Mouse (Mus musculus): ENCODE data around the gene Akap8l.

Gene Akap8l

DNA sequence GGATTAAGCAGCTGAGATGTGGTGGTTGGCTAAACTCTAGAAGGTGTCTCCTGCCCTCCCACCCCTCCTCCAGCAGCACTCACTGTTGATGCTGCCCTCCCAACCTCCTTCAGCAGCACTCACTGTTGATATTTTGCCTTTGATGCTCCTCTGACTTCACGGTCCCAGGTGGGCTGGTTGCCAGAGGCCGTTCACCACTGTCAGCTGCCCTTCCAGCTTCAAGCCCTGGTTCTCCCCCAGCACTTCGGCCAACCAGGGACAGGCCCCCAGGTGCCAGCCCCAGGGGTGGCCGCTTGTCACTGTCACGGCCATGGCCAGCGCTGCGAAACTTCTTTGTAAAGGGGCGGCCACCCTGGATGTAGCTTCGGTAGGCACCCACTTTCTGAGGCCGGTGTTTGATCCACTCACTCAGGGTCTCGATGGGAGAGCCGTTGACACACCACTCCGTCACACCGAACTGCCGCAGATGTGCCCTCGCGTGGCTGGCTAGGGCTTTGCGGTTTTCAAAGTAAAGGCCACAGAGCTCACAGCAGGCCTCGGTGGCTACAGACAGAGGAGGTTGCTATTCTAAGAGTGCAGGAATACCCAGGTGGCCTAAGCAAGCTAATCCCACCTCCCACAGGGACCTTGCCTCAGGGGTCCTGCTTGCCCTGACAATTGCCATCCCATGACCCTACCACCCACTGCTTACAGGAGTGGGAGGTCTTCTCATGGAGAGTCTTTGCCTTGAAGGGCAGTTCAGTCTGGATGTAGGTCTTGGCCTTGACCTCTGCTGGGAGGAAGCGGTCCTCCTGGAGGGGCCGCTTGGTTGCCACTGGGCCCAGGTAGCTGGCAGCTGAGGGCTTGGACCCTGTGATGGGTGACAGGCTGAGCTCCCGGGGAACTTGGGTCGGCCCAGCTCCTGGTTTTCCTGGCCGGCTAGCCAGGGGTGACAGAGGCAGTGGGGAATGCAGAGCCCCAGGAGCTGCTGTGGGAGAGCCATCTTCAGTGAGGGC lies 6.7 kb upstream of the Akap8l start:
- DNase-seq = no peak

DNA sequence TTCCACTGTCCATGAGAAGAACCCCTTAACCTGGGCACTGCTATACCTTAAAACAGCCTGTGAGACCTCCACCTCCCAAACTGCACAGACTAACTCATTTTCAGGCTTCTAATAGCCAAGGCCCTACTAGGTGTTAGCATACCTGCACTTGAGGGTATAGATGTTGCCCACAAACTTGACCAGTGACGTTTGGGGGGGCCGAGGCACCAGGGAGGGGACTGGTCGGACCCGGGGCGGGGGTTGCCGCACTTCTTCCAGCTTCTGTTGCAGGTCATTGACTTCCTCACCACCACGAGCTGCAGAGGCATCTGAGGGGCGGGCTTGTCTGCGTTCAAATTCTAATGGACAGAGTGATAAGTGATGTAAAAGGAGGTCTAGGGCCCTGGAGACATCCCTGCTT lies 5.9 kb upstream of the Akap8l start:
- DNase-seq = no peak

DNA sequence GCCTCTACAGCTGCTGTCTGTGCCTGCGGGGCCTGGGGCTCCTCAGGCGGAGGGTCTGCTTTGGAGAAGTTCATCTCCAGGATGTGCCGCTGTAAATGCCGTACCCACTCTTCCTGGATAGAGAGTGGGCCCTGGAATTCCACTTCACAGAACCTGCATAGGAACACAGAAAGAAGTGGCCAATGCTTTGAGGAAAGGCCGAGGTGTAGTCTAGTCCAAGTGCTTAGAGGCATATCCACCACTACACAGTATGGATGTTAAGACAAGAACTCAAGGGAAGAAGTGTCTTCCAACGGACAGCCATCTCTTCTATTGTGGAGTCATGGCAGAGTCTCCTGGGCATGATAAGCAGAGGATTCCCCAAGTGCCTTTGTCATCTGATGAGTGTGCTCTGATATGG lies 4.6 kb upstream of the Akap8l start:
- DNase-seq = no peak

DNA sequence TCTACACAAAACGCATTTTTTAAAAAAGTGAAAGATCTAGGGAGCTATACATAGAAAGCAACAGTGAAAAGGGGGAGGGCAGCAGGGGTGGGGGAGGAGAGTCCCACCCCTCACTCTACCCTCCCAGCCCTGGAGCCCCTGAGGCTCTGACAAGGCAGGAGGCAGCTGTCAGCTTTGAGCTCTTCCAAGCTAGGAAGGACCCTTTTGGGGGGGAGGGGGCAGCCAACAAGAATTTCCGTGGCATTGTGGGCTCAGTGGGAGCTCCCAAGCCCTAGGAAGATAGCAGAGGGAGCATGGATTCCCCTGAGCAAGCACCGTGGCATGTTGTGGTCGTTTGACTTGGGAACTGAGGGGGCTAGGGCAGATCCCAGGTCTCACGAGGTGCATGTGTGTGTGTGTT lies 3.8 kb upstream of the Akap8l start:
- no peak for DNase-seq

DNA sequence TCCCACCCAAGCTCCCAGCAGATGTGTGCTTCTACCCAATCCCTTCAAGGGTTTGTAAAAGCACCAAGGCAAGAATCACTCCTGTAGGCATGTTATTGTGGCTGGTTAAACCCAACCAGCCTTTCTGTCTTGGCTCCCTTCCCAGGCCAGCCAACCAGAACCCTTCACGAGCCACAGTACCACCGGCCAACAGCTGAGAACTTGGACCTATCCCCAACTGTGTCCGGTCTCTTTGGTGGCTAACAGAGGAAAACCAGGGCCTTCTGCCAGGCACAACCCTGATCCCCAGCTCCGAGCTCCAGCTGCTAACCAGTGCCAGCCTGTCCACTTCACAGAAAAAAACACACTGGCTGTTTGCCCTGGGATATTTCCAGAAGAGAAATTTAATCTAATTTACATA lies 3.3 kb upstream of the Akap8l start:
- peak; percentile 73 to 76 for DNase-seq

DNA sequence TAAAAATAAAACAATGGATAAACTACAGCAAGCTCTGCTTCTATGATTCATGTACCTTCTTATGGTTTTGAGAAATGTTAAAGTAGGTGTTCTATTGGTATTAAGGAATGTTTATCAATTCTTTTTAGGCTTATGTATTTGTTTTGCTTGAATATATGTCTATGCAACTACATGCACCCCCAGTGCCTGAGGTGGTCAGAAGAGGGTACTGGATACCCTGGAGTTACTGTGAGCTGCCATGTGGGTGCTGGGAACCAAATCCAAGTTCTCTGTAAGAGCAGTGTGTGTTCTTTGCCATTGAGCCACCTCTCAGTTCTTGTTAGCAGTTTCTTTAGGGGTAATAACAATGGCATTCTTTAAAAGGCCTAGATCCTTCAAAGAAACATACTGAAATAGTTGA lies 1.3 kb upstream of the Akap8l start:
- DNase-seq = no peak

DNA sequence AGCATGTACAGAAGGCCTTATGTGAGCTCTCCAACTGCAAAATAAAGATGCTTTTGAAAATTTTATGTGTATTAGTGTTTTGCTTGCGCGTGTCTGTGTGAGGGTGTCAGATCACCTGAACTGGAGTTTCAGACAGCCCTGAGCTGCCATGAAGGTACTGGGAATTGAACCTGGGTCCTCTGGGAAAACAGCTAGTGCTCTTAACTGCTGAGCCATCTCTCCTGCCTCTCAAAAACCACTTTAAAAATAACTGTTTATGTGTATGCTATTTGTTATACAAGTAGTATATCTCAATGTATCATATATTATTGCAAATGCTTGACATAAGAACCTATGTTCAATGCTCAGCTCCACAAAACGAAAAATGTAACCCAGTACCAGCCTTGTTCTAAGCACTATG lies 862 bp upstream of the Akap8l start:
- DNase-seq = no peak

DNA sequence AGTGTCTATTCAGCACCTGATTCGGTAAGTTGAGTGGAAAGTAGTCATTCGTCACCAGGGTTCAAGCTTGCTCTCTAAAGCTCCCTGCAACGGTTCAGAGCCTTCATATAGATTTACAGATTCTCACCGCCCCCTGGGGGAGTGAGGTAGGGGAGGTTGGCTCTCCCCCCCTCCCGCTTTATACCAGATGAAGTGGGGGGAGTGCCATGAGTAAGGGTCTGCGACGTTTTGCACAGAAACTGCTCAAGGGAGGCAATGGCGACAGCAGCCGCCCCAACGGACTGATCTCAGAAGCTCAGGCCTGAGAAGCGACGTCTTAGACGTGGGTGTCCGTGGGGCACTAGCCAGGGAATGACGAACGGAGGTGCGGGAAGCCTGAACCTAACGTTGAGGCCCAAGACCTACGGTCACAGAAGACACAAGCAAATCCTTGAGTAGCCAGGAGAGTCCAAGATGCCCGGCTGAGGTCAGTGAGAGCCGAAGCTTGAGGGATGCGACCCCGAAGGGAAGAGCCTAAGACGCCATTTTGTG lies 491 bp downstream of the Akap8l start:
- no peak for DNase-seq

DNA sequence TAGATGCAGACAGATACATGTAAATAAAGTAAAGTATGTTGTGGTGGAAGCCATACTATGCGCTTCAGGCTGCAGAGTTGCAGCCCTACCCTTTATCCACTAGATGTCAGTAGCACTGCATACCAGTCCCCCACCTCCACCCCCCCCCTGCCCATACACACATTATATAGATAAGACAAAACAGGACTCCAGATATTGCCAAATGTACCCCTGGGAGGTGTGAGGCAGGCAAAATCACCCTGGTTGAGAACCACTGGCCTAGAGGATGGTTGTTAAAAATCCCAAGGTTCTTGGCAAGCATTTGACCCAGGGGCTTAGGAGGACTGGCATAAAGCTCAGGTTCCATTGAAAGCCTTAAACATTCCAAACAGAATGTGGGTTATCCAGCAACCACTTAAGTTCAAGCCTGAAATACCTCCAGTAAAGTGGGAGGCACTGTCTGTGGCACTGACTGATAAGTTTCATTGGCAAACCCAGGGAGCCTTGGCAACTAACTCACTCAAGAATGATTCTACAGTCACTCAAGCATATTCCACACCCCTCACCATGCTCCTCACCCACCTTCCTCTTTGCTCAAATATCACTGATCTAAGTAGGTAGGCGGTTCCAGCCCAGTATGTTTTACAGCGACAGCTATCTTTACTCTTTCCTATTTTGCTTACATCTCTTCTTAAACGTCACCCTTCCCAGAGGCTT lies 1.2 kb downstream of the Akap8l start:
- DNase-seq = peak; percentile 42 to 58

DNA sequence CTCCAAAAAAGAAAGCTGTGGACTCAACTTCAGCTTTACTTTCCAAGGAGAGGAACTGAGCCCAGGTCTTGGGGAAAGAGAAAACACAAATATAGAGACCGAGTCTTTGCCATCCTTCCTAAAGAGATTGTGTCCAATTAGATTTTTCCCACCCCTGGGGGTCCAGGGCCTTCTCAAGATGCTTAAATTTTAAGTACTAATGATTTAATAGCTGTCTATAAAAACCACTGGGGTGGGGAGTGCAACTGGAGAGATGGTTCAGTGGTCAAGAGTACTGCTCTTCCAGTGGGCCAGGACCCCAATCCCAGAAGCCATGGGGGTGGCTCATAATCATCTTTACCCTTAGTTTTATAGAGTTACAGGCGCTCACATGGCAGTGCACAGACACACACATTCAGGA lies 2.0 kb downstream of the Akap8l start:
- no peak for DNase-seq

DNA sequence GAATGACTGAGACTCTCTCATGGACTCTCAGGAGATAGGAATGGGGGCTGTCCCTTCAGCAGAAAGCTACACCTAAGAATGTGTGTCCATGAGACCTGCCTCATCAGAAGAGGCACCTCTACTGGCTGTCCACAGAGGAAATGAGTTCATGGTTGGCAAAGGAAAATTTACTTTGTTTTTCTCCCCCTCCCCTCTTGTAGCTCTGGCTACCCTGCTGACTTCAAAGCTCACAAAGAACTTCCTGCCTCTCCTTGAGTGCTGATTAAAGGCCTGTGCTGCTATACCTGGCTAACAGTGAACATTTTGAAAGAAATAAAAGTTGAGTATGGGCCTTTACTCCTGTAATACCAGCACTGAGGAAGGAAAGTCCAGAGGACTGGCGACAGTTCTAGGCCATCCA lies 9.3 kb downstream of the Akap8l start:
- DNase-seq = no peak

DNA sequence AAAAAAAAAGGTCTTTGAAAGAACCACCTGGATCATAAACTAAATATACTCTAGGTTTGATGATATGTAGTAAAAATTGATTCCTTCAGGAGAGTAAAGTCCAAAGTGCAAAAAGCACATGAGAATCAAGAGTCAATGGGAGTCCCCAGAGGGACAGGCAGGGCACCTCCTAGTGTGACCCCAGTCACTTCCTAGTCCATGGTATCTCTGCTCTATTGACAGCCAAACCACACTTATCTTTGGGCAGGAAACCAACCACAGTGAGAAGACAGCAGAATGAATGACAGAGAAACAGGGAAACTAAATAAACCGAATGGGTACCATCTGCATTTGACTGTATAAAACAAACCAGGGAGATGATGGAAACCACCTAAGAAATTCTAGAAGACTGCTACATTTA lies 10.3 kb downstream of the Akap8l start:
- DNase-seq = no peak

DNA sequence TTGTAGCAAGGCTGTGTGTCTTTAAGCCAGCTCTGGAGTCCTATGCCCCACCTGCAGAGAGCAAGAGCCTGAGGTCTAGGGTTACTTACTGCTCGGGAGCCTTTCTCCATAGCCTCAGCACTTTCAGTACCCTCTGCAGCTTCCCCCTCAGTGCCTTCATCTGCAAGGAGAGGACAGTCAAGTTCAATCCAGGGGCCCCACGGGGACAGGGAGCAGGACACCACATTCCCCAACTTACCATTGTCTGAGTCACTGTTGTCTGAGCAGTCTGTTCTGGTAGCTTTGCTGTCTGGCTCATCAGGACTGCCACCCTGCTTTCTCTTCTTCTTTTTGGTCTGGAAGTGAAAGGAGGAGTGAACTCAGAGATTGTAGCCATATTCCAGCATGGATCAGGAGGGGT lies 14.5 kb downstream of the Akap8l start:
- DNase-seq = no peak

DNA sequence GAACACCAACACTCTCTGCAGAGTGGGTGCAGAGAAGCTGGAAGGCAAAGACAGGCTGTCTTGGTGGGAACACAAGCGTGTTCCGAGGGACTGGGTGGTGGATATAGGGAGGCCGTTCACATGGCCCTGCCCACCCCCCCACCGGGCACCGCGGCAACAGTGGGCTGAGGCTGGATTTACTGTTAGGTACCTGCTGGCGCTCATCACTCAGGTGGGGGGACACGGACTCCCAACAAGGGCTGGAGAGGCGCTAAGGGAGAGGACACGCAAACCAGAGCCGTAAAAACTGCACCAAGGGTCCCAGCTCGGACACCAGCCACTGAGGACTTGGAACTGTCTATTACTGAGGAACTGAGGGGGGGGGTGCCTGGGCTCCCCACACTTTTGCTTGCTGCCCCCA lies 15.5 kb downstream of the Akap8l start:
- no peak for DNase-seq

DNA sequence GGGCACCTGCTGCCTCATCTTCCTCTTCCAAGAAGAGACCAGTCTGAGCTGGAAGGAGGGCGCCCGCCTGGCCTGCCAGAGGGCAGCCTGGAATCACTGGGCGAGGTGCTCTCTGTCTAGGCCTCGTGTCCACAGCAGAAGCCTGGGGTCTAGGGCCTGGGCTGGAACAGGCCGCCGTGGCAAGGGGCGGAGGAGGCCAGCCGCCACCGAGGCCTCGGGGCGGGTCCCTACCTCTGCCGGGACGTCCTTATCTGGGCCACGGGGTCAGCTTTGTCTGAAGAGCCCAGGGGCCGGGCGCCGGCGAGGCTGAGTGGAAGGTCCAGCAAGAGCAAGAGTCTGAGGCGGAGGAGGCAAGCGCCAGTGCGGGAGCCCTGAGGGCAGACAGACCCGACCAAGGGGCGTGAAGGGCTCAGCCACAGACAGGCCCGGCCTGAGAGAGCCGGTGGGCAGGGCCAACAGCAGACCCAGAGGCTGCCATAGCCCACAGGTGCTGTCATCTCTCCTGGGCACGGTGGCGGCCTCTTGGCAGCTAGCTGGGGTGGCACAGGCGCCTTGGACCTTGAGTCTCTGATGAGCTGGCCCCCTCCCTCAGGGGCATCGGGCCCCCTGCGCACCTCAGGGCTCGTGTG lies 16.6 kb downstream of the Akap8l start:
- DNase-seq = no peak

DNA sequence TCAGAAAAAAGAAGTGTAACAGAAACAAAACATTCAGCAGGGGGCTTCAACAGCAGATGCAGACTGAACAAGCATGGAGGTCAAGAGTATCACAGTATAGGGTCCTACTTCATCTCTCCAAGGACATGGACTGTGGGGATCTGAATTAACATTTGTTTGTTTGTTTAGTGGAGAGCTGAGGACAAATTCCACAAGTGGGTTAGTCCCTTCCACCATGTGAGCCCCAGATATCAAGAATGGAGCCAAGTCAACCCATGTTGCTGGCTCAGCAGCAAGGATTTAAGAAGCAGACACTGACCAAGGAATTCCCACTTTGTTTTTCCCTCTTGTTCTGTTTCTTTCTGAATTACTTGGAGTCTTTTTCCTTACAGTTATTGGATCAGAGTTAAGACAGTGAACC lies 22.9 kb downstream of the Akap8l start:
- DNase-seq = no peak

DNA sequence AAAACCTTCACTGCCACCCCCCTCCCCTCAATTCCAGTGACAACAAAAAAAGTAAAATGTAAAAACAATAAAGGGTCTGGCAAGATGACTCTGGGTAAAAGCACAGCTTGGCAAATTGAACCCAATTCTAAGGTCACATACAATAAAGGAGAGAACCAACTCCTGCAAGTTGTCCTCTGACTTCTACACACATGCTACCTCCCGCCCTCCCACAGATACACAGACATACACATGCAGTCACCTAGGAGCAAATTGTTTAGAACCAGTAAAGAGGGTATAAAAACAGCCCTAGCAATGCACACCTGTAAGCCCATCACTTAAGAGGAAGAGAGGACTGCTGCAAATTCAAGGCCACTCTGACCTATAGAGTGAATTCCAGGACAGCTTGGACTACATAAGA lies 27.6 kb downstream of the Akap8l start:
- DNase-seq = no peak

DNA sequence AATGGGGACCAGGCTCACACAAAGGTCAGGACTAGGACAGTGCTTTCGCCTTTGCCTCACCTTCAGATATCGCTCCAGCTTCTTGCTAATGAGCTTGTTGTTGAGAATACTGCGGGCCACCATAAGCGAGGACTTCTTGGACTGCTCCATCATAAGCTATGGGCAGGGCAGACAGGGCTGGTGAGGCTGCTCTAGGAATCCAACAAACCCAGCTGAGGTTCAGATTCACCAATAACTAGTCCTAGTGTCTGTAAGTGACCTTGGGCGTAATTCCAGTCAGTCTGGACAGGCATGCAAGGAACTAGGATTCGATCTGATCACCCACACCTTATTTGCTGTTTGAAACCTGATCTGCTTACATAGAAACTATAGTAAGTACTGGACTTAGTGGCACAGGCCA lies 28.6 kb downstream of the Akap8l start:
- peak in 1 of 2 experiments; percentile 27 for DNase-seq

DNA sequence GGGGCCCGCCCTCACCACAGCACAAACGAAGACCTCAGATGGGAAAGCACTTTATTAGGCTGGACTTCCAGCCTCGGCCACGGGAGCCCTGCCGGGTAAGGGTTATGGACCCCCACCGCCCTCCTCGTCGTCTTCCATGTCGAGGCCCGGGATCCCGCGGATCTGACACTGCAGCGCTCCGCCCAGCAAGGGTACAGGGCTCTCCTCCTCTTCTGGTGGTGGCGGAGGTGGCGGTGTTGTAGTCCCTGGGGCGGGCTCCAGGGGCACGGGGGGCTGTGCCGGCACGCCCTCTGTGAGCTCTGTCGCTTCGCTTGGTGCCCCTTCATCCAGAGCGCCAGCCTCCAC lies 29.0 kb downstream of the Akap8l start:
- DNase-seq = no peak

DNA sequence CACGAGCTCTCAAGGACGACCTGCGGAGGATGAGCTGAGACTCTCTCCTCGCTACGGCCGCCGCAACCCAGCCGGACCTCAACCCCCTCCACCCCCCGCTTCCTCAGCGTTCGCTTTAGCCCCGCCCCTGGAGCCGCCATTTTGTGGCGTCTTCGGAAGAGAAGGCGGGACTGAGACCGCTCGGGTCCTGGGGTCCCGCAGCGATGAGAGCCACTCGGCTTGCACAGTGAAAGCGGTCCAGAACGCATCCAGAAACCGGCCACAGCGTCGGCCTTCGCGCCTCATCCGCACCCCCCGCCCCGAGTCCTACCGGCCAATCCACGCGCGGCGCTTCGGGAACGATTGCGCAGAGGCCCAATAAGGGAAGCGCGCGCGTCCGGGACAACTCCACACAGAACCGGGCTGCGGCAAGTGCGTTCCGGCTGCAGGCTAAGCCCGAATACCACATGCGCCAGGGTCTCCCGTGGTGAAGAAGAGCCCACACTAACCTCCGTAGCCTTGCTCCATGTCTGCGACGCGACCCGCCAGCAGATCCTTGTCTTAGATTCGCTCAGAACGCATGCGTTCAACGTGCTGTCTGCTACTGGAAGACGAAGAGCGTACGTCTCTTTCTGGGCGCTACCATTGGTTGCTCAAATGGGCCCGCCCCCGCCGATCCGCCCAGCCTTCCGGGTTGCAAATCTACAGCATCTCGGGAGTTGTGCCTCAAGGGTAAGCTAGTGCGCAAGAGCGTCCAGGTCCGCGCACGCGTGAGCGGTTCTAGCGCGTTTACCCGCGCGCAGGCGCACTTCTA lies 29.6 kb downstream of the Akap8l start, which contains the start of gene Akap8:
Akap8 (minus strand) TSS at position 642 of the 793 bp plus-strand sequence.
- DNase-seq = peak; percentile 97 to 99

DNA sequence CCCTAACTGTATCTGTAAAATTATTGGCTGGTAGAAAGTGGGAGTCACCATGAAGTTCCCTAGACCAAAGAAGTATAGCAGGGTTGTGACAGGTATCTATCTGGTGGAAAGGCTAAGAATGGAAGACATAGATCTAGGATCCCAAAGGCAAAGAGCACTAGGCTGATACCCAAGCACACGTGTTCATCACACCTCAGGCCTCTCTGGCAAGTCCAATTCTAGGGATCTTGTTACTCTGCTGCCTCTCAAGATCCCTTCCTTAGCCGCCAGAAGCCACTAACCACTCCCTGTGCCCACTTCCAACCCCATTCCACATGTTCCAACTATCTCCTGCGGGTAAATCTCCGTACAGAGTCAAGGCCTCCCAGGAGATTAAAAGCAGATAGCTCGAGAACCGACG lies 30.5 kb downstream of the Akap8l start:
- peak in 1 of 2 experiments; percentile 16 for DNase-seq

DNA sequence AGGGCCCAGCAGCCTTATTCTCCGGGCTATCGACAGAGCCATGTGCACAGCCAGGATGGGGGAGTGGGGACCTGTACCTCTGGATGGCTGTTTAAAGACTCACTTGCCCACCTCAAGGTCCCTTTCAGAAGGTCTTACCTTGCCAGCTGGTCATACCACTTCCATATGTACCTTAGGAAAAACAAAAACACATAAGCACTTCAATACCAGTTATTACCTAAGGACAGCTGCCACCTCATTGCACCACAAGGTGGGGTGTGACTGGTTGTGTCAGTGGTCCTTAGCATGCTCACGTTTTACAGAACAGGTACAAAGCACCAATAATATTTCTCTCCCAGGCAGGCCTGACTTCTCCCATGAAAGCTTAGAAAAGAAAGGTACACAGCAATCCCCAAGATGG lies 32.7 kb downstream of the Akap8l start:
- DNase-seq = no peak

DNA sequence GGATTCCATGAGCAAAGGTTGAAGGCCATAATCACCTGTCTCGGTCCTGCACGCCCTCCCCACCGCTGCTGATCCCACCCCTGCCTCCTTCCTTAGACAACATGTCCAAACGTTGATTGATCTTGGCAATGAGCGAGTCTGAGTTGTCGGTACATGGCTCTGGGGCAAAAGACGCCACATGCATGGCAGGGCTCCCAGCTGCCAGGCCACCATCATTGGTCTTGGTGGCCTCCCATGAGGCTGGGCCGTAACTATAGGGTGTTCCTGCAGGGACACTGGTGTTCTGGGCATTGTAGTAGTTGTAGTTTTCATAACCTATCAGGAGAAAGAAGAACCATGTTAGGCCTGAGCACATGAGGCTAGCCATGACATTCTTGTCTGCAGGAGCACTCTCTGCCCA lies 33.4 kb downstream of the Akap8l start:
- DNase-seq = no peak
